Mouse (Mus musculus): ENCODE data around the gene Dpp9. TPM values are rescaled to one million over a fixed set of nuclear protein-coding genes. Genes with fewer than 3 reads are reported as not detected.

Dpp9 gene
- total RNA-seq, 1 experiment from 2014 or later: 13.8 TPM

- ATAC-seq (replicated peaks; ENCODE audit: low read depth, poor library complexity, severe bottlenecking): peak; percentile 62; the same call in 1 of the 2 replicates
These were observed 15.2 kb upstream of the Dpp9 start for GRCm38 (mm10) chr17:56233818-56234469.

- ATAC-seq (replicated peaks; ENCODE audit: low read depth, poor library complexity, severe bottlenecking): no peak
These were observed 14.7 kb upstream of the Dpp9 start for GRCm38 (mm10) chr17:56233389-56233788.

DNA sequence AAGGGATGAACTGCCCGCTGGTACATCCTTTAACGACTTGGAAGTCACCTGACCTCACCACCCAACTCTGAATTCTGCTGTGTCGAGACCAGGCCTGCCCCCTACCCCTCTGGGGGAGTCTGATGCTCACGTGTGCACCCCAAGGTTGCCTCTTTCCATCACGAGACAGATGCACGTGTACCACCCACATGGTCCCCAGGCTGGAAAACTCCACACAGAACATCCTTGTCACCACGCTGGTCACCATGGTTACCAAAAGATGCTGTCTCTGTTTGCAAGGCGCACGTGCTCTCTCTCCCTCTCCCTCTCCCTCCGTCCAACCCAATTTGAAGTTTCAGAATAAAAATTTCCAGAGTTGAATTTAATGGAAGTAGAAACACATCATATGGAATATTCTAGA, 11.2 kb upstream of the Dpp9 start:
- no peak for ATAC-seq (replicated peaks; ENCODE audit: low read depth, poor library complexity, severe bottlenecking)

GRCm38 (mm10) chr17:56226566-56226965, 7.9 kb upstream of the Dpp9 start:
- no peak for ATAC-seq (replicated peaks; ENCODE audit: low read depth, poor library complexity, severe bottlenecking)

DNA sequence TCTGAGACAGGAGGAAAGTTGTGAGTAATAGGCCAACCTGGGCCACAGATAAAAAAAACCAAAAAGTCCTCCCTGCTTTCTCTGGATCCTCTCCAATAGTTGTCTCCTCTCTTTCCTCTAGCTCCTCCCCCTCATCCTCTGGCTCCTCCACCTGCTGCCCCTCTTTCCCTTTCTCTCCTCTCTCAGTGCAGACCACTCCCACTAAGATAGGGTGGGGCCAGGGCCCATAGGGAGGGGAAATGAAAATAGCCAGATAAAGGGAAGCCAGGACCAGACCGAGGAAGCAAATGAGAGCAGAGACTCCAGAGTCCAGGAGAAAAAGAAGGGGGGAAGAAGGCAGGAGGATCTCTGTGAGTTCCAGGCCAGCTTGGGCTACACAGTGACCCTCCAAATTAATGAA, 6.2 kb upstream of the Dpp9 start:
- ATAC-seq (replicated peaks; ENCODE audit: low read depth, poor library complexity, severe bottlenecking): no peak

DNA sequence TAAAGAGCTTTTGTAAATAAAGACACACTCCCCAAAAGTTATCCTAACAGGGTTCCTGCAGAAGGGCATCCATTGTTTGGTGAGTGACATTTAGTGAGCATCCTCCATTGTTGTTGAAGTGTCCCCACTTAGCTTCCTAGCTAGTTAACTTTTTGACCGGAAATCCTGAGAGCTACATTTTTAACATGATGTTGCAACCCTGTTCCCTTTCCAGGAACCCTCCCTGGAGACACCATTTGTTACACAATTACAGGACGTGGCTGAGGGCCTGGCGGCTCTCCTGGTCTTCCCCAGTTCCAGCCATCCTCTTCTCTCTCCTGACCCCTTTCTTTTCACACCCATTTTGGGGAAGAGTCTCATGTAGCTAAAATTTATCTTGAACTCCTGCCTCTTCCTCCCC, 1.1 kb upstream of the Dpp9 start:
- peak; percentile 20; the same call in 1 of the 2 replicates for ATAC-seq (replicated peaks; ENCODE audit: low read depth, poor library complexity, severe bottlenecking)

DNA sequence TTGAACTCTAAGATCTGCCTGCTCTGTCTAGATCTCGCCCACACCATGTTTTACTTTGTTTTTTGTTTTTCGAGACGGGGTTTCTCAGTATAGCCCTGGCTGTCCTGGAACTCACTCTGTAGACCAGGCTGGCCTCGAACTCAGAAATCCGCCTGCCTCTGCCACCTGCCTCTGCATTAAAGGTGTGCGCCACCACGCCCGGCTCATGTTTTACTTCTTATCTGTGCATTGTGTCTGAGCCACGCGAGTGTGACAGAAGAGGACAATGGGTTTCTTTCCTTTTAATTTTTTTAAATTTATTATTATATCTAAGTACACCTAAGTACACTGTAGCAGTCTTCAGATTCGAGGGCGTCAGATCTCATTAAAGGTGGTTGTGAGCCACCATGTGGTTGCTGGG, 546 bp upstream of the Dpp9 start:
- no peak for ATAC-seq (replicated peaks; ENCODE audit: low read depth, poor library complexity, severe bottlenecking)

DNA sequence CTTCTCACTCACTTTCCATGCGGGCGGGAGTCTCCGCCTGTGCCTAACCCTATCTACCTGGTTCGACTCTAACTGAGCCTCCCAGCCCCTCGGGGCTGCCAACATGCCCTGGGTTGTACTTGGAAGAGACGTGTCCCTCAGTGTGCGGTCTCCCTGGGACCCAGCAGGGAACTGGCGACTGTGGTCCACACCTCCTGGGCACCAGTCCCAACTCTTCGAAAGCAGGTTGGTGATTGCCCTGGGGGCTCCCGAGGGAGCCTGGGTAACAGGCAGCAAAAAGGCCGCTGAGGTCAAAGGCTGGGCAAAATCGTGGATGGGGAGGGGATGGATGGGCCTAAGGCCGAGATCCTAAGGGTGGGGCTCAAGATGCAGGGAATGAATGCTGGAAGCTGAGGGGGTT, 1.0 kb downstream of the Dpp9 start:
- ATAC-seq (replicated peaks; ENCODE audit: low read depth, poor library complexity, severe bottlenecking): no peak

GRCm38 (mm10) chr17:56214229-56214628, 4.5 kb downstream of the Dpp9 start:
- no peak for ATAC-seq (replicated peaks; ENCODE audit: low read depth, poor library complexity, severe bottlenecking)

GRCm38 (mm10) chr17:56212676-56213075, 6.0 kb downstream of the Dpp9 start:
- peak; percentile 61 for ATAC-seq (replicated peaks; ENCODE audit: low read depth, poor library complexity, severe bottlenecking)

DNA sequence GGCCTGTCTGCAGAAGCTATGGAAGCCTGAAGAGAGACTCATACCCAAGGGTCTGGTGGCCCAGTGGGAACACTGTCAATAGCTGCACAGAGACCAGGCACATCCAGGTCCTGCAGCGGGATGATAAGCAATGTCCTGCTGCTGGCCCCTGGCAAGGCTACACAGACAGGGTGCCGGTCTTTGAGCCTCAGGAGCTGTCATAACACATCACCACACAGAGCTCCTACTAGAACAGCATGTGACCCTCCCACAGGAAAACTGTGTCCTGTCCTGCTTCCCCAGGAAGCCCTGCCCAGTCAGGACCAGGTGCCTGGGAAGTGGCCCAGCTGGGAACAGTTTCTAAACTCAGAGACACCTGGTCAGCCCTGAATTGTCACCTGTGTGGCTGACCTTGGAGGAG, 7.6 kb downstream of the Dpp9 start:
- ATAC-seq (replicated peaks; ENCODE audit: low read depth, poor library complexity, severe bottlenecking): no peak

DNA sequence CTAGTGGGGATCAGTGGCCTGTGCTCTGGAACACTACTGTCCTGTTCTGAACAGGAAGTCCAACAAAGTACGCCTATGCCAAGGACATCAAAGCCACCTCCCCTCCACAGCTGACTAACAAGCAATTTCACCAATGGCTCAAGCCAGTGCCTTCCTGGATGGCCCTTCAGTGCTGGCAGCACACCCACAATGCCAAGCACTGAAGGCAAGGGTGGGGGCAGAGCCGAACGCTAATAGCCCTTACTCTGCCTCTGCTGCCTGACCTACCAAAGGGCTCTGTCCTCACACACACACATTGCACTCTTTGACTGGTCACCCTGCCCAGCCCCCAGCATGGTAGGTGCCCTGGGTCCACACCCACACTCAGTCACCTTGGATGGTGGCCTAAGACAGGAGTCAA, 9.9 kb downstream of the Dpp9 start:
- no peak for ATAC-seq (replicated peaks; ENCODE audit: low read depth, poor library complexity, severe bottlenecking)

DNA sequence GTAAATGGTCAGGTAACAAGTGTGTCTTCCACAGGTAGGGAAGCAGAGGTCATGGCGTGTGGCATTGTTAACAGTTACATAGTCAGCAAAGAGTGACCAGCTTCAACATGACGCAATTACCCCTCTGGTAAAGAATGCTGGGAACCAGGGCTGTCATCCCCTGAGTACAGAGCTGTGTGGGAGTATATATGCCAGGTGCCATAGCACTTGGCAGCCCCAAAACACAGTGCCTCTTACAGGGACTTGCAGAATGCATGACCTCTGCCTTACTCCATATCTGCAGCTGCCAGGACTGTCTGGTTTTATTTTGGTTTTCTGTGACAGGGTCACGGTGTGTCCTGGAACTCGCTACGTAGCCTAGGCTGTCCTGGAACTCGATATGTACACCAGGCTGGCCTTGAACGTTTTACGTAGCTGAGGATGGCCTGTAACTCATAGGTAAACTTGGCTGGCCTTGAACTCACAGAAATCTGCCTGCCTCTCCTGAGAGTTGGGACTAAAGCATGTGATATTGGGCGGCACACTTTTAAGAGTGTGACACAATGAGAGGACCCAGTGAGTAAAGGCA, 10.7 kb downstream of the Dpp9 start:
- ATAC-seq (replicated peaks; ENCODE audit: low read depth, poor library complexity, severe bottlenecking): no peak

DNA sequence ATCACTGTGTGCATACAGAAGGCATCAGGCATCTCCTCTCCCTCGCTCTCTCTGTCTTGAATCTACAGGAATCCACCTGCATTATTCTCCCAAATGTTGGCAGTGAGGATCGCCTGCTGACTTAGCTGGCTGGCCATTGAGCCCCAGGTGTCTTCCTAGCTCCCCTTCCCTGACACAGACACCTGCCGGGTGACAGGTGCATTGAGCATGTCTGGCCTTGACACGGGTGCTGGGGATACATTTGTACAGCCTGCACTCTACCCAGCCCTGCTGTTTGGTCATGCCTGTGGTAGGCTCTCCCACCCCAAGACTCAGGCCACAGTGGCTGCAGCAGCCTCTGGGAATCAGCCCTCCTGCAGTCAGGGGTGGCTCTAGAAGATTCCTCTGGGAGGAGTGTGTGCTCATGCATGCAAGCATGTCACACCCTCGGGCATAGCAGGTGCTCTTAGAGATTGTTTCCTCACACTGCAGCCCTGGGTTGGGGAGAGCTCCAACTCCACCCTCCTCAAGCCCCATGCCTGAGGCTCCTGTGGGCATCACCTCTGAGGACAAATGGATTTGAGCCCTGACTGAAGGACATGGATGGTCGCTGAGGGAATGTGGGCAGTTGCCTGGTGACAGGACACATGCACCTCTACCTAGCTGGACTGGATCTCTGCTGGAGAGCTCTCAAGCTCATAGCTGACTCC, 11.6 kb downstream of the Dpp9 start:
- ATAC-seq (replicated peaks; ENCODE audit: low read depth, poor library complexity, severe bottlenecking): no peak

DNA sequence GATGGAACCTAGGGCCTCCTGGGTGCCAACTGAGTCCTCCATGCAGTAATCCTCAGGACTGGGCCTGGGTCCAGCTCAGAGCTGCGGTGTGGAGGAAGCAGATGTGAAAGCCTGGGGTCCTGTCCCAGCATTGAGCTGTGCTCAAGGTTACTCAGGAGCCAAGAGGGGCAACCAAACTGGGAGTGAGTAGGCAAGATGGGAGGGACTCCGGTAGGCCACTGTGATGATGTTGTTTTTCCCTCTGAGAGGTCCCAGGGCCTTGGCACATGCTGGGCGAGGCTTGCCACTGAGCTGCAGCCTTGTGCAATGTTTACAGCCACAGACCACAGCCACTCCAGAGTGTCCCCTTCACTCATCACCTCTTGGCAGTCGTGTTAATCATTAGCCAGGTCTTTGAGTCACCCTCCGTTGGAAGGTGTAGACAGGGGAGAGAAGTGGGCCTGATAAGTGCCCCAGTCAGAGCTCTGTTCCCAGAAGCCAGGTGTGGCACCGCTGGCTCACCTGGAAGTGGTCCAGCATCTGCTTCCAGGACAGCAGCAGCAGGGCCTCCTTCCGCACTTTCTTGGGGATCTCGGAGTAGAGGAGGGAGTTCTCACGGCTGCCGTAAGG, 12.3 kb downstream of the Dpp9 start:
- ATAC-seq (replicated peaks; ENCODE audit: low read depth, poor library complexity, severe bottlenecking): no peak

- no peak for ATAC-seq (replicated peaks; ENCODE audit: low read depth, poor library complexity, severe bottlenecking)
These were observed 15.0 kb downstream of the Dpp9 start for GRCm38 (mm10) chr17:56203729-56204128.

GRCm38 (mm10) chr17:56202476-56202875, 16.2 kb downstream of the Dpp9 start:
- no peak for ATAC-seq (replicated peaks; ENCODE audit: low read depth, poor library complexity, severe bottlenecking)

DNA sequence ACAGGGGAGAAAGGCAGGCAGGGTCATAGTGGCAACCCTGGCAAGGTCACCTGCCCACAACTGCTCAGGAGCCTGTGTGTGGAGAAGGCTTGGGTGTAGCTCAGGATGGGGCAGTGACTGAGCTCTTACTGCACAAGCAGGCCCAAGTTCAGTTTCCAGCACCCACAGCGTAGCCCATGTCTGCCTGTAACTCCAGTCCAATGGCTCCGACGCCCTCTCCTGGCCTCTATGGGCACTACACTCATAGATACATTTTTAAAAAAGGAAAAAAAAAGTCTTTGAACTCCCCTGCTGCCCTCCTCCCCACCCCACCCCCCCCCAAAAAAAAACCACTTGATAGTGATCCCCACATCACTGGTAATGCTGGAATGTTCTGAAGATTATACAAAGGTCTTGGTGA, 17.1 kb downstream of the Dpp9 start:
- ATAC-seq (replicated peaks; ENCODE audit: low read depth, poor library complexity, severe bottlenecking): no peak

GRCm38 (mm10) chr17:56200586-56200985, 18.1 kb downstream of the Dpp9 start:
- ATAC-seq (replicated peaks; ENCODE audit: low read depth, poor library complexity, severe bottlenecking): no peak

- peak; percentile 73 for ATAC-seq (replicated peaks; ENCODE audit: low read depth, poor library complexity, severe bottlenecking)
These were observed 21.8 kb downstream of the Dpp9 start for GRCm38 (mm10) chr17:56196860-56197259.

GRCm38 (mm10) chr17:56194765-56195164, 23.9 kb downstream of the Dpp9 start:
- no peak for ATAC-seq (replicated peaks; ENCODE audit: low read depth, poor library complexity, severe bottlenecking)

Data from common myeloid progenitor, adult 5-6 weeks (primary cell).